Mouse (Mus musculus) Muller cell, postnatal 12 days (primary cell): ENCODE data around the gene Myh7b.

Experiments
- DNase-seq: peaks from one replicate; pipeline ENCODE4 v3.0.0-alpha.2; 2015; ENCODE audit errors: inconsistent ontology term

Gene Myh7b

GRCm38 (mm10) chr2:155610978-155611377 lies at the start of gene Myh7b:
TSS of gene Myh7b (plus strand) at chr2:155611212.
- no peak for DNase-seq

DNA sequence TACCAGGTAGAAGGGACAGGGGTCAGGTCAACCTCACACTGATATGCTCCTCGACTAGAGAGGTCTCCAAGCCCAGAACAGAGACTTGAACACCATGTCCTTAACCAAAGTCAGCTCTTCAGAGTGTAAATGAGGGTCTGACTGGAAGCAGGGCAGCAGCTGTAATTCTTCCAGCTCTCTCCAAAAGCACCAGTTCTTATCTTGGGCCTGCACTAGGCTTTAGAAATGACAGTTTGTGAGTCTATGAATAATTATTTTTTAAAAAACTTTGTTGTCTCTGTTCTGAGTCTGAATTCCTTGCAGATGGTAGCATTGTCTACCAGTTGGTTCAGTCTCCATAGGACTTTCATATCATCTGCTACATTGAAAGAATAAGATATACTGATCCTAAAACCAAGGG lies 48.8 kb upstream of the Myh7b start:
- DNase-seq = no peak

DNA sequence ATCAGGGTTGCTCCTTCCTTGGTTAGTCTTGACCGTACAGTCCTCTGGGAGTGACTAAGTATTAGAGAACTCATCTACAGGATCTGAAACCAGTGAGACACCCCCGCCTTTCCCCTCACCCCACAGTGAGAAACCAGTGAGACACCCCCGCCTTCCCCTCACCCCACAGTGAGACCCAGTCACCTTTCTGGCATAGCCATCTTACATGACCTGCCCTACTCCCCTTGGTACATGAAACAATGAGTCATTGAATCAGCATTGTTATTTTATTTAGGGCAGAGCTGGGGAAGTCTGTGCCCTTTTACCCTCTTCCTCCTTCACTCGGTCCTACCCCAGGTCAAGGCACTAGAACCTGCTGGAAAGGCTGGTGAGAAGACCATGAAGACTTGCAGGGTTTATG lies 48.1 kb upstream of the Myh7b start:
- no peak for DNase-seq

DNA sequence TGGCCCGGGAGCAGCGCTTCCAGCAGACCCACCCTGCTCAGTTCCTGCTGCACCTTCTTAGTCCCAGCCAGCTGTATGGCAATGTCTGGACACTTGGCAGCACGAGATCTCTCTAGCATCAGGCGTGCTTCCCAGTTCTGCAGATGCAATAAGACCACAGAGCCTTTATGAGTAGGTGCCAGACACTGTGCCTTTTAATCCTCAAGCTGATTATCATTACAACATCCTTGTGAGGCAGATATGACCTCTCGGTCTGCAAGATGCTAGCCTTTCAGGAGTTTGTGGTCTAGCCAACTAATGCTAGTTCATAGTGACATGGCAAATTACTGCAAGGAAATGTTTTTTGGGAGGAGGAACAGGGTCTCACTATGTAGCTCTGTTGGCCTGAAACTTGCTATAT lies 43.3 kb upstream of the Myh7b start:
- DNase-seq = no peak

- no peak for DNase-seq
Observed at GRCm38 (mm10) chr2:155569223-155569807, 41.7 kb upstream of the Myh7b start.

DNA sequence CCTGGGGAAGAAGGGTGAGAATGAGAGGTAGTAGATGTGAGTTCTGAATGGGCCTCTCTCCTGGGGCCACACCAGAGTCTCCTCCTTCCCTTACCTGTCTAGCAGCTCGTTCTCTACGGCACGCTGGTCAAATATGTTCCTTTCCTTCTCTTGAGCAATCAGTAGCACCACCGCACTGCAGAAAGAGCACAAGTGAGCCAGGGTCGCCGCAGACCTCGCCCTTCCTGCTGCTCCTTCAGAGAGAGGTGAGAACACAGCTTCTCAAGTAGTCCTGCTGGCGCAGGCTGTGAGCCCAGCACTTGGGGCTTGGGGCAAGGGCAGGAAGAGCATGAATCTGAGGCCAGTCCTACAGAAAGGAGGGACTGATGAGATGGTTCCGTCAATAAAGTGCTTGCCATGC lies 38.0 kb upstream of the Myh7b start:
- DNase-seq = no peak

GRCm38 (mm10) chr2:155573996-155574395 lies 37.0 kb upstream of the Myh7b start:
- no peak for DNase-seq

DNA sequence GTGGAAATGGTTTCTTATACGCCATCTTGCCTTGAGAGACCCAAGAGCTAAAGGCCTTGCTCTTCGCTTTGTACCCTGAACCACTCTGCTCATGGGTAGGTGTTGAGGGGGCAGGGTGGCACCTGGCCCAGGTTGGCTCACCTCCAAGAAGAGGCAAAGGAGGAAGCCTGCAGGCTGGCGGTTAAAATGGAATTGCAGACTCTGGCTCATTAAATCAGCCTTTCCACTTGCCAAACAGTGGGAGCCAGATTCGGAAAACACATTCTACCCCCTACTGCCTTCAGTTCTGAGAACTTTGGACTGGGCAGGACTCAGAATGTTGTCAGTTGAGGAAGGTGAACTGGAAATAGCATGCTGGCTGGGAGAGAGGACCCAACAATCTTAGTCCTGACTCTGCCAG lies 36.3 kb upstream of the Myh7b start:
- DNase-seq = no peak

DNA sequence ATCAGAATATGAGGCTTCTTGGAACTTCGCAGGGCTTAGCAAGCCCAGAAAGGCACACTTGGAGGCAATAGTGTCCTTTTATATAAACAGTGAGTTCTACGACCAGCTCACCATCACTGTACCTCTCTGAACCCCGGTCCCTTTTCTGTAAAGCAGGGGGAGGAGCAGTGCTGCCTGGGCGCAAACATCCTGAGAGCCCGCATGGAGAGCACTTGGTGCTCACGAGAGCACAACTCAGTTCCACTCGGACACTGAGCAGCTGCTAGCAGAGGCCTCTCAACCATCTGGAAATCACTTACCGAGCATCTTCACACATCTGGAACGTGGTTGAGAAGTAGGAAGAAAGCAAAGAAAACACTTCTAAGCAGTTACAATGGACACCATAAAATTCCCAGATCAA lies 34.4 kb upstream of the Myh7b start:
- no peak for DNase-seq

GRCm38 (mm10) chr2:155580331-155580730 lies 30.7 kb upstream of the Myh7b start:
- no peak for DNase-seq

GRCm38 (mm10) chr2:155582384-155582995 lies 28.5 kb upstream of the Myh7b start:
- no peak for DNase-seq

GRCm38 (mm10) chr2:155582996-155583395 lies 28.0 kb upstream of the Myh7b start:
- no peak for DNase-seq

GRCm38 (mm10) chr2:155583927-155584530 lies 27.0 kb upstream of the Myh7b start:
- peak; percentile 67 for DNase-seq

DNA sequence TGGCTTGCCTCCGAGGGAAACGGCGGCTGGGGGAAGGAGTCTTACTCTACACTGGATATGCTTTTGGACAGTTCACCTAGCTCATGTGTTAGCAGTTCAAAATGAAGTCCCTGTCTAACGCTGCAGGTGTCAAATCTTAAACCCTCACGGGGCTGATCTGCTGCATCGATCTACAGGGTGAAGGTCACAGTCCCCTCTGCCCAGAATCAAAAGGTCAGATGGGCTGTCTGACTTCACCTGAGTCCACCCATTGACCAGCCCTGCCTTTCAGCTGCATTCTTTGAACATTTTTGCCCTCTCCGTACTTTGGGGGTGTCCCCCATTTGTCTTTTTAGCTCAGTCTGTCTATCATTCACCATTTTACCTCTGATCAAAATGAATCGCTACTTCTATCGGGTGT lies 25.9 kb upstream of the Myh7b start:
- DNase-seq = no peak

DNA sequence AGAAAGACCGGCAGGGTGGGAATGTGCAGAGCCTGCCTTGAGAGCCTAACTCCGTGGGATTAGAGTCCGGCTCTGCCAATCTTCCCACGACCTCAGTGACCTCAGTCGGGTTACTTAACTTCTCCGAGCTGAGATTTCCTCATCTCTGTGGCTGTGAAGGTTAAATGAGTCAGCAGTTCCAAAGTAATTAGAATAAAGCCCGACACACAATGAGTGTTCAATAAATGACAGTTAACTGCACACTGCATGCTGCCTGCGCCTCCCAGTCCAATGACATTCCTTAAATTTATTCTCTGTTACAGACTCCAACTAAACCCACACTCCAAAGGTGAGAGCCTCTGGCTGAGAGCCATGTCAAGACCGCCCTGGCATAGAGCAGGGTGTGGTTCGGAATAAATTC lies 25.5 kb upstream of the Myh7b start:
- peak; percentile 69 for DNase-seq

DNA sequence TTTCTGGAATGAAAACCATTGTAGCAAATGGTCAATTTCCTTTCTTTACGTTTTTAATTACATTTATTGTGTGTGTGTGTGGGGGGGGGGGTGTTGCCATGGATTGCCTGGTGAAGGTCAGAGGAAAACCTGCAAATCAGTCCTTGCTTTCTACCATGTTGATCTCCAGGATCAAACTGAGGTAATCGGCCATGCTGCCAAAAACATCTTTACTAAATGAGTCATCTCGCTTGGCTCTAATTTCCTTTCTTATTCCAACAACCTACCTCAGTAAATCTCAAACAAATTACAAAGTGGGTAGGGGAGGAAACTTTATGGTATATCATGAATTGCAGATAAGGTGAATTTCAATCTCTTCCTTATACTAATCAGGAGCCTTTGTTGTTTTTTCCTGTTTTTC lies 22.9 kb upstream of the Myh7b start:
- no peak for DNase-seq

DNA sequence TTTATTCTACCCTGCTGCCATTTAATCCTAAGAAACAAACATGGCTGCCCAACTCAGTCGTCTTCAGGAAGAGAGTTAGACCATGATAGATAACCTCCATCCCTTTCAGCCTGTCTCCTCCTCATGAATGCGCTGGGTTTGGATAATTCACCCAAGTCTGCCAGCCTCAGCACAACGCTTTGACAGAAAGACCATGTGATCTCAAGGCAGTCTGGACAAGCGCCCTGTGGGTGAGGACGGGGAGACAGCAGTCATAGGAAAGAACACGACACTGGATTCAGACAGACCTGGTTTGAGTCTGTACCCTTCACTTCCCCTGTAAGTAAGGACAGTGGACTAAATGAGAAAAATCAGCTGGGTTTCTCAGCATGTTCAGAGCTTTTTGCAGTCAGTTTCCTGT lies 21.5 kb upstream of the Myh7b start:
- no peak for DNase-seq

- DNase-seq = no peak
Observed at GRCm38 (mm10) chr2:155590876-155591275, 20.1 kb upstream of the Myh7b start.

GRCm38 (mm10) chr2:155591676-155592075 lies 19.3 kb upstream of the Myh7b start:
- peak; percentile 56 for DNase-seq

GRCm38 (mm10) chr2:155592137-155592853 lies 18.7 kb upstream of the Myh7b start, which contains the start of gene Gss:
TSS of gene Gss (minus strand) at chr2:155592810.
- peak; percentile 99 for DNase-seq

- DNase-seq = no peak
Observed at GRCm38 (mm10) chr2:155592854-155593283, 18.1 kb upstream of the Myh7b start.

GRCm38 (mm10) chr2:155595516-155595915 lies 15.5 kb upstream of the Myh7b start:
- DNase-seq = no peak

GRCm38 (mm10) chr2:155603707-155604106 lies 7.3 kb upstream of the Myh7b start:
- no peak for DNase-seq
